Mouse (Mus musculus) adrenal gland, postnatal 4 days (tissue): Measurements from ENCODE around the gene Shmt1. TPM values are rescaled to one million over a fixed set of nuclear protein-coding genes. Genes with fewer than 3 reads are reported as not detected.
A peak's percentile ranks its signal among the peaks of the same experiment; 100 is the strongest.

Source experiments
- DNase-seq, 2 experiments: peaks; one replicate each; pipeline ENCODE4 v3.0.0; 2021 to 2022; ENCODE audit warnings: low spot score in 2 of 2, mixed read lengths in 2 of 2
- total RNA-seq, 2 experiments: library from RNA; stranded (reverse); gene quantifications; 2 replicates each; pipeline ENCODE4 v1.2.3; 2021

Gene Shmt1
- total RNA-seq, 2 experiments from 2014 or later = 93.3 to 105 TPM

DNA sequence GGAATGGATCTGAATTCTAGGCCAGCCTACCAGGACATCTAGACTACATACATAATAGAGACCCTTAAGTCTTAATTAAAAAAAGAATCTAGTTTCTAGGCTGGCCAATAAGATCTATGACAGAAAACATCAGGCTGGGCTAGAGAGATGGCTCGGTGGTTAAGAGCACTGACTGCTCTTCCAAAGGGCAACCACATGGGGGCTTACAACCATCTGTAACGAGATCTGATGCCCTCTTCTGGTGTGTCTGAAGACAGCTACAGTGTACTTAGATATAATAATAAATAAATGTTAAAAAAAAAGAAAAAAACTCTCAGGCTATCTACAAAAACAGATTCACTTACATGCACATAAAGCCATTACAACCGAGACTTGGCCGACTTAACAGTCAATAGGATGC is 11.5 kb downstream of the Shmt1 start:
- no peak for DNase-seq

DNA sequence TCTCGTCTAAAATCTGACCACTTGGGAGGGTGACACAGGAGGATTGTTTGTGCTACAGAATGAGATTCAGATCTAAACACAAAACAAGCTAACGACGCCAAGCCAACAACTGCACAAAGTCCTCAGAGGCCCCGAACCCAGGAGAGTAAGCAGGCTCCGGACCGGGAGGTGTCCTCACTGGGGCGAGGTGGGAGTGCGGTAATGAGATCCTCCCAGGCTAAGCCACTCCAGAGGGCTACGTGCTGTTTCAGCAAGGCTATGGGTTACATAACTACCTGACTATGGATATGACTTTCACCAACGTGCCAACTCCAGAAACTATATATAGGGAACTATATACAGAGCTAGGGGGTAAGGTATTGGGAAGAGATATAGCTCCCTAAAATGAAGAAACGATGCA is 15.2 kb downstream of the Shmt1 start:
- DNase-seq = no peak

DNA sequence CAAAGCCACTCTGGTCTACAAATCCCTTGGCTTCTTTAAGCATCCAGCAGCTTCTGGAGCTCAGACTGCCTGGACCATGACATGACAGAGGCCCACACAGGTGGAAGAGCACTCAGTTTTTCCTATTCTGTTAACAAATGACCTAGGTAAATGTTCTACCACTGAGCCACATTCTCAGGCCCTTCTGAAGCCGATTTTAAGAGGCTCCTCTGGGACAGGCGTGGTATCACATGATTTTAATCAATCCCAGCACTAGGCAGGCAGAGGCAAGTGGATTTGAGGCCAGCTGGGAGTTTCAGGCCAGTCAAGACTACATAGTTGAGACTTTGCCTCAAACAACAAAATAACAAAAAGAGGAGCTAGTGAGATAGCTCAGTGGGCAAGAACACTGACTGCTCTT is 21.0 kb downstream of the Shmt1 start:
- DNase-seq = no peak

DNA sequence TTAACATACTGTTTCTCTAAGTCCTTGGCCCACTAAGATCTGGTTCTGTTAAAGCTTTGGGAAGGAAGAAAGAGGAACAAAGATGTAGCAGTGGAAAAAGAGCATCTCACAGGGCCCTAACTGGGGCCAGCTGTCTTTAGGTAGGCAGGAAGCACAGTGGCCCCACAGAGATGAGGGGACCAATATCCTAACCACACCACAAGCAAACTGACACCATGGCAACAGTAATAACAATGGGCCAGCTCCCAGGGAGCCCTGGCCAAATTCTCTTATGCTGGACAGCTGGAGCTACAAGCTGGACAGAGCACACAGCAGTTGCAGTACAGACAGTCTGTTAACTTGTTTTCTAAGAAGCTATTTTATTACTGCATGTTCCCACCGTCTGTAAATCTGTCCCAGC is 23.9 kb downstream of the Shmt1 start:
- DNase-seq = no peak

DNA sequence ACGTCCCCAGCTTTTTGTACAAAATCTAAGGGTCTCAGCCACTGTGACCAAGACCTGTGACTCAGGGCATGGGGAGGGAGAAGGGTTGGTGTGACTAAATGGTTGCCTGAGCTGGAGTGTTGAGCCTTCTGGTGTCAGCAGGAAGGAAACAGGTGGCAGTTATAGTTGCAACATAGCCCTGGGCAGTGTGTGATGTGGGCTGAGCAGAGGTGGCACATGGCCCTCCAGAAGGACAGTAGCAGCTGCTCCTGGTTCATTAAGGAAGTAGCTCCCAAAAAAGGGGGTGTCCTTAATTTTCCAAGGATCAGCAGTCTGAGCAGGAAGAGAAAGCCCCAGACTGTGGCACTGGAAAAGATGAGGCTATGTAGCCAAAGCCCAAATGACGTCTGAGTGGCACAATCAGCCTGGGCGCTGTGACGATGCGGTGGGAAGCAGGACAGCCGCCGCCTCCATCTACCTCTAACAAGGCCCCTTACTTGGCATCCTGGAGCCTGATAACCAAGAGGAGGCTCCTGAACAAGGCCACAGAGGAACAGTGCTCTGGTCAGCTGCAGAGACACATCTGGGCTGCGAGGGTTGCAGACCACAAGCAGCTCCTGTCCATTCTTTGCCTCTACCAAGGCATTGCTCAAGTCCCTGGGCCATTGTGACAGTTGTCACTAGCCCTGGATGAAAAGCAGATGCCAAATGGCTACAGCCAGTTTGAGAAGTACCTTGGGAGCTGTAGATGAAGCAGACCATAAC is 27.2 kb downstream of the Shmt1 start:
- DNase-seq = no peak

DNA sequence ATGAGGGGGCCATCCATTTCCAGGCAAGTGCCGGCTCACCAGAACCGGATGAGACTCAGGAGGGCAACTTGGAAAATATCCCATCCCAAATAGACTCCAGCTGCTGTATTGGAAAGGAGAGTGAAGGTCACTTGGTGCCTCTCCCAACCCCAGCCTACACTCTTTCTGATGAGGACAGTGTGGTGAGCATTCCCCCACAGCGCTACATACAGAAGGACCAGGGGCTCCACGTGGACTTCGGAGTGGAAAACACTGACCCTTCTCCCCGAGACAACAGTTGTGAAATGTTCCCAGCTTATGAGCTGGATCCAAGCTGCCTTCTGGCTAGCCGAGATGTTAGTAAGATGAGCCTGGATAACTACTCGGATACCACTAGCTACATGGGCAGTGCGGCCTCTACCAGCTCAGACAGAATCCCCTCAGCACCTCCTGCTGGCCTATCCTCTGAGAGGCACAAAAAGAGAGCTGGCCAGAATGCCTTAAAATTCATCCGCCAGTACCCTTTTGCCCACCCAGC is 31.8 kb downstream of the Shmt1 start:
- no peak for DNase-seq

DNA sequence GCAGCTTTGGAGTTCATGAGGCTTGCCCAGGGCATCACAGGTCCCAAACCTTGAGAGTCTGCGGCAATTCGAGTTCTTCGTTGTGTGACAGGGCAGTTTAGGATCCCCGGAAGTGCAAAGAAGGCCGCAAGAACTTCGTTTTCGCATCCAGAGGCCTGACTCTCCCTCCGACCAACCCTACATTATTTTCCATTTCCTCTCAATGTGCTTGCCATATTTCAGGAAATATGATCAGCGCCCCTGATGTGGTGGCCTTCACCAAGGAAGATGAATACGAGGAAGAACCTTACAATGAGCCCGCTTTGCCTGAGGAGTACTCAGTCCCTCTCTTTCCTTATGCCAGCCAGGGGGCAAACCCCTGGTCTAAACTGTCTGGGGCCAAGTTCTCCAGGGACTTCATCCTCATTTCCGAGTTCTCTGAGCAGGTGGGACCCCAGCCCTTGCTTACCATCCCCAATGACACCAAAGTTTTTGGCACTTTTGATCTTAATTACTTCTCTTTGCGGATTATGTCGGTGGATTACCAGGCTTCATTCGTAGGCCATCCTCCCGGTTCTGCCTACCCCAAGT is 33.6 kb downstream of the Shmt1 start:
- no peak for DNase-seq

DNA sequence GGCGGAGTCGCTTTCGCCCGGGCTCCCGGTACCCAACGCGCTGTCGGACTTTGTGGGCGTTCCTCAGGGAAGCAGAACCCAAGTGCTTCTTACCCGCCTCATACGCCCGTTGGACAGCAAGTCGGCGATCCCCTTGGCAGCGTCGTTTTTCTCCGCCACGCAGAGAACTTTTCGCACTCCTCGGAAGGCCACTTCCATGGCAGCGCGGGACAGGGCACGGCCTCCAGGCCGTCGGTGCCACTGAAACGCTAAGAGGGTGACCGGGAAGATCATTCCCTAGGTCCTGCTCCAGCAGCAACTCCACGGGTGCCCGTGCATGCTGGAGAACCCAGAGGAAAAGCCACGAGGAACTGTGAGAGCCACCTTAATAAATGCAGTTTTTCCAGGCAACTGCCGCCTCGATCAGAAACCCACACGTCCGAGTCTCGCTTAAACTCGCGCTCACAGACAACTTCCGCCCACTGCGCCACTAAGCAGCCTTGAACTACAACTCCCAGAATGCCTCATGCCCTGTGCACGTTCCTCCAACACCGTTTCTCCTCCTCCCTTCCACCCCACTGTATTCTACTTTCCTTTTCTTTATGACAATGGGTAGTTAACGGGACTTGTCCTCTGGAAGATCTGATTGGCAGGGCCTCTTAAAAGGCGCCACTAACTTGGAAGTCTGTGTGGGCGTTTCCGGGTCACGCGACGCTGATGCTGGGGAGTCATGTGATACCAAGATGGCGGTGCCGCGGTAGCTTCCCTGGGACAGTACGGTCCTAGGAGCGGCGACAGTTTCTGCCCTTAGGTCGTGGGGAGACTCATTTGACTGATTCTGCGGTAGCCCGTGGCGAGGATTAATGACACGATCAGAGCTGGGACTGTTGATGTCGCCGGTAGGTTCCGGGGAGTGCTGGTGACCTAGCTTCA is 34.4 kb downstream of the Shmt1 start, which contains the start of the genes Top3a and Smcr8:
TSS of gene Top3a (minus strand) at position 537 of the 912 bp plus-strand sequence.
TSS of gene Smcr8 (plus strand) at position 696 of the 912 bp plus-strand sequence.
- DNase-seq = peak; percentile 38 to 69

DNA sequence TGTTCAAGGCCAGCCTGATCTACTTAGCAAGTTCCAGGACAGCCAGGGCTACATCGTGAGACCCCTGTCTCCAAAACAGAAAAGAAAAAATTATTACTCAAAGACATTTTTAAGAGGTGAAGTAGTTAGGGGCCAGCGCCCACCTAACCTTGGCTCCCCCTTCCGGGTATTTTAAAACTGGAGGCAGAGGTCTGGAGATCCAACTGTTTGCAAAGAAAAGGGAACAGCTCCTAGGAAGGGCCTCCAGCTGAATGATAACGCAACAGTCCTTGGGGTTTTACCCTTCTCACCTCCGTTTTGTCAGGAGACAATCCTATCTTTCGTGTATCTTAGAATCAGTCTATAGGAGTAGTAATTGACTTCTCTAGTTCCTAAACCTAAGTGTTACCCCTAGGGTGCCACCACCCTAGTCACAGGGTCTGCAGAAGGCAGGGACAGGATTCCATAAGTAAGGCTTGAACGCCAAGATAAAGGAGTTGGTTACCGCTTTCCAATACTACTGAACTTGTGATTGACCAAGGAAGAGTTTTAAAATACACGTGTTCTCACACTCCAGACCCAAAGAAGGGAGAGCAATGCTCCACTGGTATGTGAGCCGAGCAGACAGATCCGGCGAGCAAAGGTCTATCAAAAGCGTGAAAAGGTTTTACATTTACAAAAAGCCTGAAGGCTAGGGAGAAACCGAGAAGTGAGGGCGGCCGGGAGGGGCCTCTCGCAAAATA is 35.2 kb downstream of the Shmt1 start:
- no peak for DNase-seq

DNA sequence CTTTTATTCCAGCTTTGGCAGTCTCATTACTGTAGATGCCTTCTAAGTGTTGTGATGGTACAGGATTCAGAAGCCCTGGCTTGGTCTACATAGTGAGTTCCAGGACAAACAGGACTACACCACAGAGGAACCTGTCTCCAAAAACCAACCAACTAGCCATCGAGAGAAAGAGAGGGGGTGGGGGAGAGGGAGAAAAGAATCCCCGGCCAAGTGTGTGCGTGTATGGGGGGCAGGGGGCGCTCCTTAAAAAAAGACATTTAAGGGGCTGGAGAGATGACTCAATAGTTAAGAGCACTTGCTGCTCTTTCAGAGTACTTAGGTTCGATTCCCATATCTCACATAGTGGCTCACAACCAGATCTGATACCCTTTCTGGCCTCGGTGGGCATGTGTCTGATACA is 35.9 kb downstream of the Shmt1 start:
- no peak for DNase-seq

DNA sequence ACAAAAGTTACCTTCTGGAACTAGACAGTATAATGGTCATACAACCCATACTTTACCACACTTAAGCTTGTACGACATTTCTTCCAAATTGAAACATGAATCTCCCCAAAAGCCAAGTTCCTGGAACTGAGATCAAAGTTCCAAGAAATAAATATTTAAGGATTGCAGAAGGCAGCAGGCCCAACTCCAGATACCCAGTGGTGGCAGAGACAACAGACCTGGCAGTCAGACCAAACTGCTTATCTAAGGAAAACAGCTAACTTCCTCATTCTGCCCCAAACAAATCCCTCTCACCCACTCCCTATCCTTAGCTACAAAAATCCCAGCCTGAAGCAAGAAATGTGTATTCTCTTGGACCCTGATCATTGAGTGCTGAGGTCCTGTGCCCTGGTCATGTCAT is 36.7 kb downstream of the Shmt1 start:
- DNase-seq = no peak

DNA sequence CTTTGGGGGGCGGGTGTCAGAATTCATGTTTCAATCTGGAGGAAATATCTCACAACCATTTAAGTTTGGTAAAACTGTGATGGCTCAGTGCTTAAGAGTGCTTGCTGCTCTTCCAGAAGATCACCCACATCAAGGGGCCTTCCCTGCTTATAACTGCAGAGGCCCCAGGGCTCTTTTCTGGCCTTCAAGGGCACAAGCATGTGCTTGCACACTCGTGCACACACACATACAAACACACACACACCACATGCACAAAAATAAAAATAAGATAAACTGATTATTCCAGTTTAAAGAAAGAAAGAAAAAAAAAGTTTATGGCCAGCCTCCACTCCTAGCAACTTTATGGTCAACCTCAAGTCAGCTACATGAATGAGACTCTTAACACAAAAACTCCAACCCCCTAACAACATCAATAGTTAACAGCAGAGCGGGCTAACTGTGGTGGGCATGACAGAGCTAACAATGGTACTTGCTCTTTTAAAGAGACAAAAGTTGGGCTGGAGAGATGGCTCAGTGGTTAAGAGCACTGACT is 37.3 kb downstream of the Shmt1 start:
- DNase-seq = no peak

DNA sequence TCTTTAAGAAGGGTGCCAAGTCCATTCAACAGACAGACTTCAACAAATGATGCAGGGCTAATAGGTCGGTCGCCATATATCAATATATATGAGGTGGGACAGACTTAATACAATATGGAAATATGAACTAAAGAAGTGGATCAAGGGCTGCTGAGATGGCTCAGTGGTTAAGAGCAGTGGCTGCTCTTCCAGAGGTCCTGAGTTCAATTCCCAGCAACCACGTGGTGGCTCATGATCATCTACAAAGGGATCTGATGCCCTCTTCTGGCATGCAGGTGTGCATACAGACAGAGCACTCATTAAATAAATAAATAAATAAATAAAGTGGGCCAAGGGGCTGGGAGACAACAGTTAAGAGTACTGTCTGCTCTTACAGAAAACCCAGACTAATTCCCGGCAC is 39.4 kb downstream of the Shmt1 start:
- no peak for DNase-seq

DNA sequence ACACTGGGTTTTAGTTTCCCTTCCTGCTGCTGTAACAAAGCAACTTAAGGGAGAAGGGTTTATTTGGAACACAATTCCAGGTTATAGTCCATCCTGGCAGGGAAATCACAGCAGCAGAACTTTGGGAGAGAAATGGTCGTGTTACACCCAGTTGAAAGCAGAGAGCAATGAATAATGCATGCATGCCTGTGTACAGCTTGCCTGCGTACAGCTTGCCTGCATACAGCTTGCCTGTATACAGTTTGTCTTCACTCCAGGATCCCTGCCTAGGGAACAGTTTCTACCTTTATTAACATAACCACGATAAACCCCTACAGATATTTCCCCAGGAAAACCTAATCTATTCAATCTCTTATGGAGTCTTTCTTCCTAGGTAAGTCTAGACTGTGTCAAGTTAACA is 40.7 kb downstream of the Shmt1 start:
- DNase-seq = no peak

DNA sequence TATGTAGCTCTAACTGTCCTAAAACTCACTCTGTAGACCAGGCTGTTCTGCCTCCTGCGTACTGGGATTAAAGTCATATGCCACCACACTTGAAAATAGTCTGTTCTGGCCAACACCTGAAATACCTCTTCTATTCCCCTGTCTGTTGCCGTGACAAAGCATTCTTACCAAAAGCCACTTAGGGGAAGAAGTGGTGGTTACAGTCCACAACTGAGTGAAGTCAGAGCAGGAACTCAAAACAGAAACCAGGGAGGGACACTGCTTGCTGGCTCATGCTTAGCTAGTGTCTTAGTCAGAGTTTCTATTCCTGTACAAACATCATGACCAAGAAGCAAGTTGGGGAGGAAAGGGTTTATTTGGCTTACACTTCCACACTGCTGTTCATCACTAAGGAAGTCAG is 42.2 kb downstream of the Shmt1 start:
- no peak for DNase-seq

DNA sequence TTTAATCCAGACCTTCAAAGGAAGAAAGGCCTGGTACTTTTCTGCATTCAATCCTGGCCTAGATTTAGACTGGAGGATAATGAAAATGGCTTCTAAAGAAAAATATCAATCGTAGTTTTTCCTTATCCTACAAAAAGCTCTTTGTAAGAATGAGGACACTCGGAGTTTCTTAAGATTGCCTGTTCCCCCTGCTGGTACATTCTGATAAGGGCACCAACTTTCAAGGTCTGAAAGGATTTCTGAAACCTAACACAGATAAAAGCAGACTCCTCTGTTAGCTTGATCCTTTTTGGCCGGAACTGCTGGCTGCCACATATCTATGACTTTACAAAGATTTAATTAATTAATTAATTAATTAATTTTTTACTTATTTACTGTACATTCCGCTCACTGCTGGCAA is 44.5 kb downstream of the Shmt1 start:
- DNase-seq = no peak

DNA sequence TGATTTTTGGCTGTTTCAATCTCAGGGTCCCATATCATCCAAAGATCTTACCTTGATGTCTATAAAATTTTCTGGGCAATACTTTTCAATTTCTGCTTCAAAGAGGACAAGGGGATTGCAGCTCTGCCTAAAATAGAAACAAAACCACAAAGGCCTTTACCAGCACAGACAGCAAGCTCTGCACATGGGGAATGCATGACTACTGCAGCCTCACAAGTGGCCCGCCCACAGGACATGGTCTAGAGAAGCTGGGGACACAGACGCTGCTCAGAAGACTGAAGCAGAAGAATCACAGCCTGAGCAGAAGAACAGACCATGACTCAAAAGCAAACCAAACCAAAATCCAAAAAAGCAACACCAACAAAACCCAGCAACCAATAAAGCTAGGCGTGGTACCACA is 49.8 kb downstream of the Shmt1 start:
- no peak for DNase-seq

DNA sequence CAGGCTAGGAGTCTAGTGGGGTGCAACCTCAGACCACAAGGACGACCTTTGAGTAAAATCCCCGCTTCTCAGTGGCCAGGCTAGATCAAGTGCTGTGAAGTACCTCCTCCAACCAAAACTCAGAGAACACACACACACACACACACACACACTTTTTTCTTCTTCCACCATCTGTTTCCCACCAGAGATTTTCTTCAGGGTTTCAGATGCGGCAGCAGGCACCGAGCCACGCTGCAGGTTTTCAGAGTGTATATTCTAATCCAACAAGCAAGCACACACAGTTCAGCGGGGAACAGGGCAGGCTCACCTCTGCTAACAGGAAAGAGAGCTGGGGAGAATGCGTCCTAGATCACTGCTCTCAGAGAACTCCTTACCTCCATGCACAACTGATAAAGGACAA is 55.9 kb downstream of the Shmt1 start:
- no peak for DNase-seq

DNA sequence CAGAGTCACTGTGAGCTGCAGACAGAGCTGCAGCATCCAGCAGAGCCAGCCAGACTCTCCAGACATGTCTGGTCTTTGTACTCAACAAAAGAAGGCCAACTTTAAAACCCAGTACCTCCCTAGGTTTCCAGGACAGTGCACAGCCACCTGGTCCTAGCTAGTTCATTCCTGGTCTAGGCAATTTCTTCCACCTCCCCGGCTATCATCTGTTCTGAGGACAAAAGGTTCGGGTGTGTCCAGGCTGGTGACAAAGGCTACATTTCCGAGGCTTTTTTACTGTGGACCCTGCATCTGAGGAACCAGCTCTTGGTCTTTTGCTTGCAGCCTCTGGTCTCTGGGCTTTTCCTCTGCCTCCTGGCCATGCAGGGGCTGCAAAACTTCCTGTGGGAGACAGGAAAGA is 71.2 kb downstream of the Shmt1 start:
- no peak for DNase-seq
